Mouse (Mus musculus): ENCODE results near the gene Tcf15.

DNA sequence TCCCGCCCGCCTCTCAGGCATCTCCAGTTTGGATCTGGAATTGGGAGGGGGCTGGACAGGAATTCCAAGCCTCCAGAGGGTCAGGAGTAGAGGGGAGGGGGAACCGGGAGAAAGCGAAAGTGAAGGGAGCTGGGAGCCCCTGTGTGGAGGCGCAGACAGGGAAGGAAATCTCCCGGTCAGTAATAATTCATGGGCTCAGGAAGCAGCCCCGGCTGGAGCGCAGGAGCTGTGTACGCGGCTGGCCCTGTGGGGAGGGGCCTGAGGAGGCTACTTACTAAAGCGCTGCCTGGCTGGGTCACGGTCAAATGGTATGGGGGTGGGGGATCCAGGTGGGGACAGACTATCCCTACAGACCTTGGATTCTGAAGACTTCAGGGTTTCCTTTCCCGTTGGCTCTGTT, 1.3 kb upstream of the Tcf15 start:
- TF ChIP-seq GATA1 (IDR thresholded peaks at IDR 0.05; ENCODE audit: borderline replicate concordance, low read length) (no peak), FLI1 (IDR thresholded peaks at IDR 0.05; ENCODE audit: low read length) (no peak)
